Mouse (Mus musculus): ENCODE results near the gene Tulp4. TPM values are rescaled to one million over a fixed set of nuclear protein-coding genes. Genes with fewer than 3 reads are reported as not detected.

Tulp4 gene
- 137 and 153 TPM in 2 replicates for polyA plus RNA-seq (2012; ENCODE audit: insufficient read depth, insufficient read length, low replicate concordance, missing spikeins)

DNA sequence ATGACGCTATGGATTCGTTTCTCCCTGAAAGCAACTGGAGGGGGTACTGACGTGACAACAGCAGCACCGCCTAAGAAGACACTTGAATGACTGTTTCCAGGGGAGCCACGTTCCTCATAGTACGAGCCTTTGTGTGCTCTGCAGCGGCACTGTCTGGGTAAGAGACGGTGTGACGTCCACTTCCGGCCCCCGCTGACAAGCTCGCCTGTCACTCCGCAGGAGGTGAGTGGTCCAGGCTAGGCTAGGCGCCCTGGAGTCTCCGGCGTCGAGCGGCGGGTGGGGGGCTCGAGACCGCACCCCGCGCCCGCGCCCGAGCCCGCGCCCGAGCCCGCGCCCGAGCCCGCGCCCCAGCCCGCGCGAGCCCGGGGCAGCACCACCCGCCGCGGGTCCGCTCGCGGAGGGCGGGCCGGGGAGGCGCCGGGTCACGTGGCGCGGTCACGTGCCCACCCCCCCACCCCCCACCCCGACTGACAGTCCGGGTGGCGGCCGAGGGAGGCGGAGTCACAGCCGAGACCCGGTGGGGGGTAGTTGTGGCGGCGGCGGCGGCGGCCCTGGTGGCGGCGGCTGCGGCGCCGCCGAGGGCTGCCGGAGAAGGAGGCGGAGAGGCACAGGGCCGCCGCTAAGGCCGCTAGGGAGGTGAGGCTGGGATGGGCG, at the start of gene Tulp4:
Tulp4 (plus strand) TSS at position 77 of the 654 bp plus-strand sequence.
- under 1% methylated on average over 54 of the region's 76 CpGs for WGBS
- Histone ChIP-seq H3K4me1 (ENCODE audit: control insufficient read depth, insufficient read depth, low read length) (peaks cover 2% of the 10 kb centered on the region; the same call in 1 of the 2 replicates), H3K27ac (ENCODE audit: insufficient read depth, low read depth, low read length) (peak within 1 kb of the TSS; percentile 100), H3K4me3 (ENCODE audit: insufficient read depth, low read depth, low read length) (peak within 1 kb of the TSS; percentile 100)
- peak; percentile 79 for TF ChIP-seq POLR2A (IDR thresholded peaks at IDR 0.05; ENCODE audit: insufficient read depth, low read depth, low read length)
- TF ChIP-seq CTCF (IDR thresholded peaks at IDR 0.05; ENCODE audit: insufficient read depth, low read depth, low read length) = no peak

DNA sequence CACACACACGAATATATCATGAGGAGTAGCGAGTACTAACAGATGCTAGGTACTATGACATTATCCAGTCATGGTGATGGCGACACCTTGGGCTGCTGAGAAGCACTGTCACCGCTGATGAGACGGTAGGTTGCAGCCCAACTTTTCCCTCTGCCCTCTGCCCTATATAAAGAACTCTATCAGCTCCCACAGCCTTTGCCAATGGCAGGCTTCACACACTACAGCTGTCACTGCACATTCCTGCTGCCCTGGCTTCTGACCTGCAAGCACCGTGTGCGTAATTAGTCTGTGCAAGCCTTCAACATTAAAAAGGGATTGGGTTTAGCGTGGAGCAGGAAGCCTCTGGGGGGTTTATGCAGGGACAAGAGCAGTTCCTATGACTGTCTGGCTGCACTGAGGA, 43.4 kb upstream of the Tulp4 start:
- Histone ChIP-seq H3K4me3 (ENCODE audit: insufficient read depth, low read depth, low read length) (no peak overlapping the region), H3K4me1 (ENCODE audit: control insufficient read depth, insufficient read depth, low read length) (no peaks in the 10 kb centered on the region), H3K27ac (ENCODE audit: insufficient read depth, low read depth, low read length) (no peak overlapping the region)
- no peak for TF ChIP-seq POLR2A (IDR thresholded peaks at IDR 0.05; ENCODE audit: insufficient read depth, low read depth, low read length)
- TF ChIP-seq CTCF (IDR thresholded peaks at IDR 0.05; ENCODE audit: insufficient read depth, low read depth, low read length) = no peak
- WGBS = 88% methylated on average over 8 of the region's 8 CpGs

DNA sequence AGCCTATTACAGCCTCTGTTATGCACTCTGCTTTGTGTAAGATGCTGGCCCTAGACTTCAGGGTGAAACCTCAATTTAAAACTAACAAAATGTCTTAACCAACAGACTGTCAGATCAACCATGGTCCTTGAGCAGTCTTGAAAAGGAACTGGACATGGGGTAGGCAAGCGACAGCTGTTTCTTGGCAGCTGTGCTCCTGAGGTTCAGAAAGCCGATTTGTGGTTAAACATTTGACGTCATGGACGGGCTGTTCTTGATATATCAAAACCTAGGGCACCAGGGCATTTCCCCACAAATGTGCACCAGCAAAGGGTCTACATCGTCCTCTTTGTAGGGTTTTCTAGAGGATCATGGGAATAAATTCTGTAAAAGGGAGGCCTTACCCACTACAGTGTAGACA, 42.7 kb upstream of the Tulp4 start:
- 93% methylated on average over 5 of the region's 5 CpGs for WGBS
- Histone ChIP-seq H3K27ac (ENCODE audit: insufficient read depth, low read depth, low read length) (no peak overlapping the region), H3K4me1 (ENCODE audit: control insufficient read depth, insufficient read depth, low read length) (no peaks in the 10 kb centered on the region), H3K4me3 (ENCODE audit: insufficient read depth, low read depth, low read length) (no peak overlapping the region)
- no peak for TF ChIP-seq POLR2A (IDR thresholded peaks at IDR 0.05; ENCODE audit: insufficient read depth, low read depth, low read length)
- no peak for TF ChIP-seq CTCF (IDR thresholded peaks at IDR 0.05; ENCODE audit: insufficient read depth, low read depth, low read length)

DNA sequence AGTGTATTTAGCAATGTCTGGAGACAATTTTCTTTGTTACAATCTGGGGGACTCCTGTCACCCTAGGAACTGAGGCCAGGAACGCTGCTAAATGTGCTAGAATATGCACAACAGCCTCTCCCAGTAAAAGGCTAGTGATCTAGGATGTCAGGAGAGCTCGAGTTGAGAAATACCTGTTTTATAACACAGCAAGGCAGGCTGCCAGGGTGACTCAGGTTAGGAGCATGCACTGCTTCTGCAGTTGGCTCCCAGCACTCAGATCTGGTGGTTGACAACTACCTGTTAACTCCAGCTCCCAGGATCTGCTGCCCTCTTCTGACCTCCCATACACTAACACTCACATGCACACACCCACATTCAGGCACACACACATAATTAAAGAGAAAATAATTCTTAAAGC, 40.2 kb upstream of the Tulp4 start:
- H3K27ac ChIP-seq (ENCODE audit: insufficient read depth, low read depth, low read length) = no peak overlapping the region
- TF ChIP-seq CTCF (IDR thresholded peaks at IDR 0.05; ENCODE audit: insufficient read depth, low read depth, low read length) (no peak), POLR2A (IDR thresholded peaks at IDR 0.05; ENCODE audit: insufficient read depth, low read depth, low read length) (no peak)
- 90% methylated on average over 2 of the region's 2 CpGs for WGBS
- no peak overlapping the region for H3K4me3 ChIP-seq (ENCODE audit: insufficient read depth, low read depth, low read length)
- no peaks in the 10 kb centered on the region for H3K4me1 ChIP-seq (ENCODE audit: control insufficient read depth, insufficient read depth, low read length)

DNA sequence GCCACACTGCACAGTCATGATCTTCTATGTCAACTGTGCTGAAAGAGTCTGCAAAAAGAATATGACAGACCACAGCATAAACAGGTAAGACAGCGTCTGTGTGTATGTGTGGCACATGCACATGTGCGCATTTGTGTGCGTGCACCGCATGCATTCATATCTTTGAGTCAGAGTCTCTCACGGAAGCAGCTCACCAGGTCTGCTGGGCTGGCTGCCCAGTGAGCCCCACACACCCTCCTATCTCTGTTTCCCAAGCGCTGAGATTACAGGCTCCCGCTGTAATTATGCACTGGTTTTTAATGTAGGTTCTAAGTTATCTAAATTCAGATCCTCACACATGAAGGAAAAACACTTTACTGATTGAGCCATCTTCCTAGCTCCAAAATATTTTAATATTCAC, 38.6 kb upstream of the Tulp4 start:
- TF ChIP-seq POLR2A (IDR thresholded peaks at IDR 0.05; ENCODE audit: insufficient read depth, low read depth, low read length) = no peak
- no peak for TF ChIP-seq CTCF (IDR thresholded peaks at IDR 0.05; ENCODE audit: insufficient read depth, low read depth, low read length)
- Histone ChIP-seq H3K4me3 (ENCODE audit: insufficient read depth, low read depth, low read length) (no peak overlapping the region), H3K27ac (ENCODE audit: insufficient read depth, low read depth, low read length) (no peak overlapping the region), H3K4me1 (ENCODE audit: control insufficient read depth, insufficient read depth, low read length) (no peaks in the 10 kb centered on the region)
- WGBS = 92% methylated on average over 7 of the region's 7 CpGs

DNA sequence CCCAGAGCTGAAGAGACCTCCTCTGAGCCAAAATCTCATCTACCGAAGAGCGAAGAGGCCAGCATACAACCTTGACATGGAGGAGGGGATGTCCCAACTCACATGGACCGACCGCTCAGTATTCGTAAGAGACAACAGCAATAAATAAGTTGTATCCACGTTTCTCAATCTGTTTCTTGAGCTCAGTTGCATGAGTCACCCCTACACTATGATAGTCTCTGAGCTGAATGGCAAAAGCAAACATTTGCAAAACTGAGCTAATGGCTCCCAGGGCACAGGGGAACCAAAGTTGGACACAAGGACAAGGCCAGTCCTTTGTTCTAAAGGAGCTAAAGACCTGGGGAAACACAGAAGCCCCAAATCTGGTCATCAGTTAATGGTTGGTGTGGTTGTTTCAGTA, 36.4 kb upstream of the Tulp4 start:
- H3K27ac ChIP-seq (ENCODE audit: insufficient read depth, low read depth, low read length) = no peak overlapping the region
- no peak overlapping the region for H3K4me3 ChIP-seq (ENCODE audit: insufficient read depth, low read depth, low read length)
- no peaks in the 10 kb centered on the region for H3K4me1 ChIP-seq (ENCODE audit: control insufficient read depth, insufficient read depth, low read length)
- WGBS = 94% methylated on average over 6 of the region's 6 CpGs
- no peak for TF ChIP-seq CTCF (IDR thresholded peaks at IDR 0.05; ENCODE audit: insufficient read depth, low read depth, low read length)
- no peak for TF ChIP-seq POLR2A (IDR thresholded peaks at IDR 0.05; ENCODE audit: insufficient read depth, low read depth, low read length)

DNA sequence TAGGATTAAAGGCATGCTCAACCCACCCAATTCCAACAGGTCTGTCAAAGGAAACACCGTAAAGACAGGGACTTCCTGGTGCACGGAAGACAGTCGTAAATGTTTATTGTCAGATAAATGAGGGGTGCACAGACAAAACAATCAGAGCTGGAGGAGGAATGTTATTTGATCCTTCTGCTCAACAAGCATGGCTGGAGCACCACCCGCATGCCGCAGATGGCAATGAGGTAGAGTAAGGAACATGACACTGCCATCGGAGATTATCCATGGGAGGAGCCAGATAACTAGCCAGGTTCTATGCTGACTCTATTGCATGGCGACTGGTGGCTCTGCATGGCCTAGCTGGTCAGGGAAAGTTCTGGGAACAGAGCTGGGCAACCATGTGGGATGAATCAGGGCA, 32.8 kb upstream of the Tulp4 start:
- TF ChIP-seq POLR2A (IDR thresholded peaks at IDR 0.05; ENCODE audit: insufficient read depth, low read depth, low read length) (no peak), CTCF (IDR thresholded peaks at IDR 0.05; ENCODE audit: insufficient read depth, low read depth, low read length) (no peak)
- H3K4me1 ChIP-seq (ENCODE audit: control insufficient read depth, insufficient read depth, low read length) = no peaks in the 10 kb centered on the region
- no peak overlapping the region for H3K27ac ChIP-seq (ENCODE audit: insufficient read depth, low read depth, low read length)
- 91% methylated on average over 7 of the region's 7 CpGs for WGBS
- no peak overlapping the region for H3K4me3 ChIP-seq (ENCODE audit: insufficient read depth, low read depth, low read length)

DNA sequence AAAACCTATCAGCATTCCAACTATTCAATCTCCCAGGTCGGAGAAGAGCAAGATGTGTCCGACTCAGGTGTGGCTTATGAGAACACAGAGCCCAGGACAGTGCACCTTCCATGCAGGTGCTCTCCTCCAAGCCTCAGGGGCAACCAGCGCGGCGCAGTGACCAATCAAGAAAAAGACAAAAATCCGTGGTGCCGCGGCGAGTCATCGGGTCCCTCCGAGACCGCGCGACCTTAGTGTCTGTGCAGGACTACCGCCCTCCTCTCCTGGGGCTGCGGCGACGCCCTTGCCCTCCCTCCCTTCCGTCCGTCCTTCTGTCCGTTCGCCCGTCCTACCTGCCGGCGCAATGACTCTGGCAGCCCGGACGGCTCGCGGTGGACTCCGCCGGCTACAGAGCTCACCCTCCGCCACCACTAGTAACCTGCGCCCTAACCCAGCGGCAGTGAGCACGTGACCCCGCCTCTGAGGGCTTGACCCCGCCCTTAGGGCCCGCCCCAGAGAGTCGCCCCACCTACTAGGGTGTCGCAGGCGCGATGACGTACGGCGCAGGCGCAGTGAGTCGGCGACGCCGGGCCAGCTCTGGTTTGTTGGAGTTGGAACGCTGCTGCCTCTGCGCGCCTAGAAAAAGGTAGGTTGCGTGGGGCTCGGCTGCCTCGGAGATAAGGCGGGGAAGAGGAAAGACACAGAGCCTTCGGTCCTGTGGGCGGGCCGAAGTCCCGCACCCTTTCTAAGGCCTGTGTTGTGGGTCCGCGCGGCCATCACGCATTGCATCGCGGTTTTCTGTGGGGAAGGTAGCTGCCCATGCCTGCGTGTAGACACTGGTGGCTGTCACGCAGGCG, 26.7 kb upstream of the Tulp4 start, which contains the start of the genes Serac1 and Gtf2h5:
Serac1 (minus strand) TSS at position 455 of the 836 bp plus-strand sequence.
Gtf2h5 (plus strand) TSS at position 500 of the 836 bp plus-strand sequence.
- under 1% methylated on average over 70 of the region's 70 CpGs for WGBS
- Histone ChIP-seq H3K4me1 (ENCODE audit: control insufficient read depth, insufficient read depth, low read length) (peaks cover 5% of the 10 kb centered on the region; the same call in 1 of the 2 replicates), H3K4me3 (ENCODE audit: insufficient read depth, low read depth, low read length) (peak within 1 kb of the TSS; percentile 76), H3K27ac (ENCODE audit: insufficient read depth, low read depth, low read length) (peak within 1 kb of the TSS; percentile 75; the same call in 1 of the 2 replicates)
- TF ChIP-seq POLR2A (IDR thresholded peaks at IDR 0.05; ENCODE audit: insufficient read depth, low read depth, low read length) (peak; percentile 85), CTCF (IDR thresholded peaks at IDR 0.05; ENCODE audit: insufficient read depth, low read depth, low read length) (no peak)
